Mouse (Mus musculus) adrenal gland, postnatal 14 days (tissue): Measurements from ENCODE around the gene Mgat2. TPM values are rescaled to one million over a fixed set of nuclear protein-coding genes. Genes with fewer than 3 reads are reported as not detected.

Experiments
- DNase-seq: peaks from one replicate; pipeline ENCODE4 v3.0.0; 2021; ENCODE audit warnings: mixed read lengths
- total RNA-seq: library from RNA; stranded (reverse); gene quantifications from 2 replicates; pipeline ENCODE4 v1.2.3, GENCODE M21; 2021

Mgat2 gene
- total RNA-seq, 1 experiment from 2014 or later, result 43.6 TPM

GRCm38 (mm10) chr12:69177526-69177925 is 6.4 kb upstream of the Mgat2 start:
- DNase-seq, result no peak

DNA sequence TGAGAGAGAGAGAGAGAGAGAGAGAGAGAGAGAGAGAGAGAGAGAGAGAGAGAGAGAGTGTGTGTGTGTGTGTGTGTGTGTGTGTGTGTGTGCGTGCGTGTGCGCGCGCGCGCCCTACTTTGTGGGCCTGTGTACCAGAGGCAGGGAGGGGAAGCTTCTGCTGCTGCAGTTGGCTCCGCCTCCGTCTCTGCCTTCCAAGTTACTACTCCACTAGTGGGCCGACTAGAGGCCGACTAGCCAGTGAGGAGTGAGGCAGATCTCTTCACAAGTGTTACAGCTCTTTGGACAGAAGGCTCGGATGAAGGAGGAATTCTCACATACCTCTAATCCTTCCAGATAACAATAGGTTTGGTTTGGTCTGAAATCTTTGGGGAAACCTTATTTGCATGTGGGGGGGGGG is 4.6 kb upstream of the Mgat2 start:
- DNase-seq, result no peak

DNA sequence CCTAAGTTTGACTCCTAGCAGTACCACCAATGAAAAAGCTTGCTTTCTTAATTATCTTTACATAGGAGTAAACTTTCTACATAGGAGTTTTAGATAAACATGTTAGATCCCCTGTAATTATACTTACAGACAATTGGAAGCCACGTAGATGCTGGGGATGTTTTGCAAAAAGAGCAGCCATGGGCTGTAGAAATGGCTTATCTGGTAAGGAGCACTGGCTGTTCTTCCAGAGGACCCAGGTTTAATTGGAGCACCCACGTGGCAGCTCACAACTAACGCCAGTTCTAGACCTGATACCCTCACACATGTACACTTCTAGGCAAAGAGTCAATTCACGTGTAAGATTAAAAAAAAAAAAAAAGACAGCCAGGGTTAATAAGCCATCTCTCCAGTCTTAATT is 2.2 kb upstream of the Mgat2 start:
- no peak for DNase-seq

DNA sequence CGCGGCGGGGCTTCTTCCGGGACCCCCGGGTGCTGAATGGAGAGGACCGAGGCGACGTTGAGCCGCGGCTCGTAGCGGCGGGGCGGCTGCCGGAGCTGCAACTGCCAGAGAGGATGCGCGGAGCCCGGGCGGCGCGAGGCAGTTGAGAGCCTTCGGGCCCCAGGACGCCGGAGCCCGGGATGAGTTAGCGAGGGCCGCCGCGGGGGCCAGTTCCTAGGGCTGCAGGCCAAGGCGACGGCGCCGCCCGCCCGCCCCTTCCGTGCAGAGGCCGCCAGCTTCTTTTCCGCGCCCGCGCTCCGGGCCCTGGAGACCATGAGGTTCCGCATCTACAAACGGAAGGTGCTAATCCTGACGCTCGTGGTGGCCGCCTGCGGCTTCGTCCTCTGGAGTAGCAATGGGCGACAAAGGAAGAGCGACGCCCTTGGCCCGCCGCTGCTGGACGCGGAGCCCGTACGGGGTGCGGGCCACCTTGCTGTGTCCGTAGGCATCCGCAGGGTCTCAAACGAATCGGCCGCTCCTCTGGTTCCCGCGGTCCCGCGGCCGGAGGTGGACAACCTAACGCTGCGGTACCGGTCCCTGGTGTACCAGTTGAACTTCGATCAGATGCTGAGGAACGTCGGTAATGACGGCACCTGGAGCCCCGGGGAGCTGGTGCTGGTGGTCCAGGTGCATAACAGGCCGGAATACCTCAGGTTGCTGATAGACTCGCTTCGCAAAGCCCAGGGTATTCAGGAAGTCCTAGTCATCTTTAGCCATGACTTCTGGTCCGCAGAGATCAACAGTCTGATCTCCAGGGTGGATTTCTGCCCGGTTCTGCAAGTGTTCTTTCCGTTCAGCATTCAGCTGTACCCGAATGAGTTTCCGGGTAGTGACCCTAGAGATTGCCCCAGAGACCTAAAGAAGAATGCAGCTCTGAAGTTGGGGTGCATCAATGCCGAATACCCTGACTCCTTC is 662 bp downstream of the Mgat2 start:
- peak; percentile 79 for DNase-seq

DNA sequence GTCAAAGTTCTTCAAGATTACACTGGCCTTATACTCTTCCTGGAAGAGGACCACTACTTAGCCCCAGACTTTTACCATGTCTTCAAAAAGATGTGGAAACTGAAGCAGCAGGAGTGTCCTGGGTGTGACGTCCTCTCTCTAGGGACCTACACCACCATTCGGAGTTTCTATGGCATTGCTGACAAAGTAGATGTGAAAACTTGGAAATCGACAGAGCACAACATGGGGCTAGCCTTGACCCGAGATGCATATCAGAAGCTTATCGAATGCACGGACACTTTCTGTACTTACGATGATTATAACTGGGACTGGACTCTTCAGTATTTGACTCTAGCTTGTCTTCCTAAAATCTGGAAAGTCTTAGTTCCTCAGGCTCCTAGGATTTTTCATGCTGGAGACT is 1.4 kb downstream of the Mgat2 start:
- DNase-seq, result no peak

DNA sequence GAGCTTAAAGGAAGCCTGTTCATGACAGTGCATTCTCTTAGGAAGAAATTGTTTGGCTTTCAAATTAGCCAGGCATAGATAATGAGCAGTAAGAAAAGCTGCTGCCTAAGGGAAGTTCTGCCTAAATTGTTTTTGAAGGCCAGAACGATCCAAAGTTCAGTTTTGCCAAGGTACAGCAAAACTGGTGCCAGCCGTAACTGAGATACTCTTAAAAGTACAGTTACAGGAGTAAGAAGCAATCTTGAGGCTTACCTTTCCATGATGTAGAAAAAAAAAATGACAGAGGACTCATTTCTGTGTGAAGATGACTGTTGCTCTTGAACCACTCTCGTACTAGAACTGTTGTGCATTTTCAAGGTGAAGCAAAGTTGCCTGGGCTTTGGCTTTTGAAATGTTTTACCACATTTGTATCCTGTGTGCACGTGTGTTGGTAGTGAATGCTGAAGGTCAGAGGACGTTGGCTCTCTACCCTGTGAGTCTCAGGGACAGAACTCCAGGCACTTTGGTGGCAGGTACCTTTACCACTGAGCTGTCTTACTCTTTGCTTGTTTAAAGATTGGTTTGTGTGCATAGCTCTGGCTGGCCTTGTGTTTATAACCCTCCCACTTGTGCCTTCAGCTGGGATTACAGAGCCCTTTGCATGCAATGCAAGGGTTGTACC is 3.0 kb downstream of the Mgat2 start:
- peak; percentile 34 for DNase-seq

DNA sequence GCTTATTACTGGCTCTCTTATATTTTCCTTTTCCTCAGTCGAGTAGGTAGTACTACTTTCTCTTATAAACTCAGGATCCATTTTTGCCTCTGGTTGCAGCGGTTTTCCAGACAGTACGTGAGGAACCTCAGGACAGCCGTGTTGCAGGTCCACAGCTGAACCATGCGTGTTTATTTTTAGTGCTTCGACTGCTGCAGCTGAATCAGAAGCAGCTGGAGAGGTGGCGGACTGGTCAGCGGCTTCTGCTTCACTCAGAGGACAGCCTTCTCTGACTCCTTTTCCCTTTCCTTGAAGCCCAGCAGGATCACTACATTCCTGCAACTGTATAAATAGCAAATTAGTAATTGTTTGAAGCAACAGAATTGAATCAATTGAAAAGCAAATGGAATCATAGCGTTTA is 6.1 kb downstream of the Mgat2 start:
- no peak for DNase-seq

GRCm38 (mm10) chr12:69190522-69190921 is 6.6 kb downstream of the Mgat2 start:
- peak; percentile 18 for DNase-seq

GRCm38 (mm10) chr12:69191396-69191795 is 7.4 kb downstream of the Mgat2 start:
- no peak for DNase-seq

DNA sequence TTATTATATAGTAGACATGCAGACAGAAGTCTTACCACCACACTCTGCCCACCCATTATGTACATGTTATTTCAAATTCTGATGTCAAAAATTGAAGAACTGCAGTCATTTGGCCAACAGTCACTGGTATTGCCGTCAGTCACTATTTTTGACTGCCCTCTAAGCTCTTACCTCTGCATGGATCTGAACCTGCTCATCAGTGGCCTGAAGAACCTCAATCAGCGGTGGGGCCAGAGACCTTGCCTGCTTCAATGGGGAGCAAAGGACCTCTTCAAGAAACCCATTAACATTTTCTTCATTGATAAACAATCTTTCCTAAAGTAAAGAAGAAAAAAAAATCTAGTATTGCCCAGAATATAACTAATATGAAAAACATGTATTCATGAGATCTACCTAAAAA is 8.7 kb downstream of the Mgat2 start:
- no peak for DNase-seq

GRCm38 (mm10) chr12:69196444-69197377 is 12.8 kb downstream of the Mgat2 start, which contains the start of gene Gm49383:
Gene Gm49383, minus strand, starts transcription at chr12:69197104.
- DNase-seq, result peak; percentile 86

DNA sequence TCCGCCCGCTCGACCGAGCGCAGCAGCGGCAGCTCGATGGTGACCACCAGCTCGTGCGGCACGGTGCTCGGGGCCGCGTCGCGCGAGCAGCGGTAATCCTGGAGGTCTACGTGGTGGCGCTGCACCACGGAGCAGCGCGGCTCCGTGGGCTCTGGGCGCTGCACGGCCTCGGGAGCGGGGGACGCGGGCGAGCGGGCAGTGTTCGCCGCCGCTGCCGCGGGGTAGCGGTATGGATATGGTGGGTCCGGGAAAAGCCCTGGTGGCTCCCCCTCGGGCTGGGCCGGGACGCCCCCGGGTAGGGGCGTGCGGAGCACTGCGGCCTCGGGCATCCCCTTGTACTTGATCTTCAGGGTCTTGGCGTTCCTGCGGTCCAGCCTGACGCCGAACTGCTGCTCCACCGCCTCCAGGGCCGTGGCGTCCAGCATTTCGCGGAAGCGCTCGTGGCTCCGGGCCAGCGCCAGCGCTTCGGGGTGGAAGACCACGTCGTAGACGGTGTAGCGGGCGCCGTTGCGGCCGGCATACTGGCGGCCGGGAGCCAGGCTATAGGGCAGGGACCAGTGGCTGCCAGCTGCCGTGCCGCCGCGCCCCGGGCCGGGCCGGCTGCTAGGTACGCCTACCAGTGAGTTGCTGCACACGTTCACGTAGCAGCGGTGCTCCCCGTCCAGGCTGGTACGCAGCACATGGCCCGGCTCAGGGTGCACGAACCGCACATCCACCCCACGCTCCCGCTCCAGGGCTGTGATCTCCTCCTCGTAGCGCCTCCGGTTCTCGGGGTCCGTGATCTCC is 13.6 kb downstream of the Mgat2 start:
- peak; percentile 78 for DNase-seq

DNA sequence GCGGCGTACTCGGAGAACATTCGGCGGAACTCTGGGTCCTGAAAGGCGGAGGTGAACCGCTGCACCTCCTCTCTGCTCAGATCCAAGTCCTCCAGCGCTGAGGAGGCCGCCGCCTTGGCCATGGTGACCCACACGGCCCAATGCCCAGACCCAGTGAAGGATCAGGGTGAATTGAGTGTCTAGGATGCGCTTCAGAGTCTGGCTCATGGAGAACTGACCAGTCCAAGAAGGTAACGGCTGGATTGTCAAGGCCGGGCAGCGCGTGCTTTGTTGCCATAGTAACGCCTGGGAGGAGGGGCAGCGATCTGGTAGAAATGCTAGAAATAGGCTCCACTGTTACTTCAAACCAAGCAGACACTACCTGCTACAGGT is 14.2 kb downstream of the Mgat2 start, which contains the start of gene Dnaaf2:
Gene Dnaaf2, minus strand, starts transcription at position 266 of the 372 bp plus-strand sequence.
- peak; percentile 91 for DNase-seq

- DNase-seq, result no peak
Observed at GRCm38 (mm10) chr12:69198985-69199384, 15.0 kb downstream of the Mgat2 start.

DNA sequence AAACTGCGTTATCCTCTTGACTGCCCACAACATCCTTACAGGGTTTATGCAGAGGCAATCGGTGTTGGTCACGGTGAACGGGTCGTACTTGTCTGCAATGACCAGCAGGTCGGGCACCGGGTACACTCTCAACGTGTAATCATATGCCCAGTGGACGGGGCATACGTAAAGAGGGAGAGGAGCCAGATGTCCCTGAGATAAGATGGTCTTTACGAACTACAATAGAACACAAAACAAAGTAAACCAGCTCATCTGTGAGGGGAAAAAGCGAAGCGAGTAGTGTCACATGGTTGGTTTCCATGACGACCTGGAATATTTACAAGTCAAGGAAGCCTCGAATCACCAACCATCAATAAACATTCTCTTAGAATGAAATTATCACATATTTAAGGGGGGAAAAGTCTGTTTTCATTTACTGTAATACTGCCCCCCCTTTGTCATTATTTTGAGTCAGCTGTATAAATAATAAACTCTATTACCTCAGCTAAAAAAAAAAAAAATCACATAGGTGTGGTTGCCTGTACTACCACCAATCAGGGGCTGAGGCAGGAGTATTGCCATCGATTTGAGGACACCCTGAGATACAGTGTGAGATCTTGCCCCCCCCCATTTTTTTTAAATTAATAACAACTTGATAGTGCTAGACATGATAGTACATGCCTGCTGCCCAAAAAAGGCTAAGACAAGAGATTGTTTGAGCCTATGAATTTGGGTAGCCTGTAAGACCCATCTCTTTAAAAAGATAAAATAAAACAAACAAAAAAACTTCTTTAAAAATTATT is 20.3 kb downstream of the Mgat2 start, which contains the start of gene Gm49384:
Gene Gm49384, minus strand, starts transcription at position 216 of the 782 bp plus-strand sequence.
- DNase-seq, result no peak

DNA sequence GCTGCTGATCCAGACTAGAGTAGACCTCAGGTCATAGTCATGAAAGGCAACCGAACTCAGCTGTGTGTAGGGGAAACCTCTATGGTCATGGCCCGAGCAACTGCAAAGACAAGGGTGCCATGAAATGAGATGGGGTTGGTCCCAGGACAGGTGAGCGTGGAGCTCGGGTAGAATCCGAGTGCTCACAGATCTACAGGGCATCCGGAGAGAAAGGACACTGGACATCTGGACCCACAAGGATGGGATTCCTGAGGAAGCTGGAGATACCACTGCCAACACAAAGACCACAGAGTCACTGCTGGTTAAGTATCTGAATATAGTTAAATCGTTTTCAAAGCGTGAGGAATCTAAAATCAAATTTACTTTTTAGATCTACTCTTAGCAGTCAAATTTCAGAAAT is 23.4 kb downstream of the Mgat2 start:
- DNase-seq, result no peak

- no peak for DNase-seq
Observed at GRCm38 (mm10) chr12:69207926-69208325, 24.0 kb downstream of the Mgat2 start.

- no peak for DNase-seq
Observed at GRCm38 (mm10) chr12:69208520-69208919, 24.6 kb downstream of the Mgat2 start.

GRCm38 (mm10) chr12:69210056-69210979 is 26.4 kb downstream of the Mgat2 start:
- peak; percentile 27 for DNase-seq
